Mouse (Mus musculus) macrophage (primary cell): ENCODE measurements around the gene Lrrn4. TPM values are rescaled to one million over a fixed set of nuclear protein-coding genes. Genes with fewer than 3 reads are reported as not detected.

Experiments
- H3K27ac ChIP-seq: fragments of 350-480 bp; formaldehyde crosslinking; 2 replicates; pipeline ENCODE4 v1.9.0; 2021
- H3K36me3 ChIP-seq: fragments of 350-480 bp; formaldehyde crosslinking; 2 replicates; pipeline ENCODE4 v1.9.0; 2021; ENCODE audit errors: inconsistent target
- H3K4me3 ChIP-seq: fragments of 350-480 bp; formaldehyde crosslinking; 2 replicates; pipeline ENCODE4 v1.9.0; 2021; ENCODE audit errors: inconsistent target
- H3K79me2 ChIP-seq: fragments of 350-480 bp; formaldehyde crosslinking; 2 replicates; pipeline ENCODE4 v1.9.0; 2021; ENCODE audit errors: inconsistent target
- whole genome bisulfite sequencing: methylation state at CpG from one replicate; pipeline ENCODE4 v1.1.7; 2026; ENCODE audit warnings: inconsistent platforms; ENCODE audit not compliant: missing documents; 5-methylcytosine and 5-hydroxymethylcytosine counted together
- polyA plus RNA-seq: library from polyadenylated mRNA; stranded (reverse); fragments of 250-400 nt; gene quantifications from 3 replicates; pipeline ENCODE4 v1.2.4, GENCODE M21; 2018; ENCODE audit warnings: inconsistent platforms

Lrrn4 gene
- polyA plus RNA-seq, 1 experiment from 2014 or later = not detected

GRCm38 (mm10) chr2:132849141-132849540 is 31.6 kb downstream of the Lrrn4 start:
- Histone ChIP-seq H3K36me3 (peaks cover 10% of the 10 kb centered on the region; the same call in 1 of the 2 replicates), H3K79me2 (peaks cover 70% of the 10 kb centered on the region), H3K4me3 (no peak overlapping the region), H3K27ac (no peak overlapping the region)
- 94% methylated on average over 6 of the region's 6 CpGs for WGBS

DNA sequence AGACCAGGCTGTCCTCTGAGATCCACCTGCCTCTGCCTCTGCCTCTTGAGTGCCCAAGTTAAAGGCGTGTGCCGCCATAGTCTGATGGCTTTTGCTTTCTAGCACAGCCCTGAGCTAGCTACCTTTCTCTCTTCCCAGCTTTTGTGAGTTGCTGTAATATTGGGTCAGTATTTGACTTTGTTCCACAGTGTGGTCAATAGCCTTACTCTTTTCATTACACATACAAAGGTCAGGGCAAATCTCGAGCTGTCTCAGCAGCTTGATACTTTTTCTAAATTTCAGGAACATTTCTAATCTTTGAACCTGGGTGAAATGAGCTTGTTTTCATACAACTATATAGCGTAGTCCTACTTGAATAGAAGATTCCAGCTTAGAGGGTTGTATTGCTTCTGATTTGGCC is 32.3 kb downstream of the Lrrn4 start:
- H3K36me3 ChIP-seq = peaks cover 10% of the 10 kb centered on the region; the same call in 1 of the 2 replicates
- peaks cover 62% of the 10 kb centered on the region for H3K79me2 ChIP-seq
- H3K27ac ChIP-seq = no peak overlapping the region
- H3K4me3 ChIP-seq = no peak overlapping the region
- 98% methylated on average over 4 of the region's 4 CpGs for WGBS

DNA sequence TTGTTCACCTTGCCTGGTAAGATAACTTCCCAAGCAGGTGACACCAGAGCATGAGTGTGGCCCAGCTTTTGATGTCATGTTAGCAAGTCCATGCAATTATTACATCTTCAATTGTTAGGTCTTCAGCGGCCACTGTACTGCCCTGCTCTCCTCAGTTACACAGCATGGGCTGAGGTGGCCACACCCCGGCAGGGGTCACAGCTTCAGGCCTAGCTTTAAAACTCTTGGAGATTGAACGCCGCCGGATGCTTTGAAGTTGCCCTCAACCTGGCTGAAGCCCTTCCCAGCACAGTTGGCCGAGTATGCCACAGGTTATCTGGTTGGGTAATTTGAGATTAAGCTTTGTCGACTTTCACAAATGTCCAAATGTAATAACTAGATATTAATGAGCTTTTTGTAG is 33.1 kb downstream of the Lrrn4 start:
- Histone ChIP-seq H3K4me3 (peak overlapping the region; percentile 81), H3K79me2 (peaks cover 54% of the 10 kb centered on the region), H3K27ac (peak overlapping the region; percentile 31; the same call in 1 of the 2 replicates), H3K36me3 (peaks cover 10% of the 10 kb centered on the region; the same call in 1 of the 2 replicates)
- 67% methylated on average over 7 of the region's 7 CpGs for WGBS

- Histone ChIP-seq H3K4me3 (peak within 1 kb of the TSS; percentile 81), H3K27ac (peak within 1 kb of the TSS; percentile 31), H3K36me3 (peaks cover 10% of the 10 kb centered on the region; the same call in 1 of the 2 replicates), H3K79me2 (peaks cover 45% of the 10 kb centered on the region)
- WGBS = under 1% methylated on average over 96 of the region's 96 CpGs
Measured at GRCm38 (mm10) chr2:132846407-132847358, 34.0 kb downstream of the Lrrn4 start, which contains the start of gene Crls1. Gene Crls1, plus strand, starts transcription at chr2:132846666.

DNA sequence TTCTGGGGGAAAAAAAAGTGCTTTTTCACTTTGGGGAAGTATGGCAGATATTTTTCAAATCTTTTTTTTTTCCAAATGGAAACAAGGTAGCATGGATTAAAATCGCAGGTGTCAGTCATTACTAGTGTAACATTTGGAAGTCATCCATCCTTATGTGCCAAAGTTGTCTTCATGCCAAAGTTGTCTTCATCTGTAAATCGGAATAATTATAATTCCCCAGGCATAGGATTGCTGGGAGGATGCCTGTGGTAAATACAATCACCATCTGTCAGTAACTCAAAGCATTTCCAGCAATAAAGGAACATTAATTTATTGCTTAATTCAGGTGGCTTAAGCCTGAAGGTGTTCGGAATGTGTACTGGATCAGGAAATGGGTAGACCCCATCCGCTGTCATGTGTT is 39.6 kb downstream of the Lrrn4 start:
- 94% methylated on average over 4 of the region's 4 CpGs for WGBS

More for the DNA sequence above, 39.6 kb downstream of the Lrrn4 start:
- no peak overlapping the region for H3K4me3 ChIP-seq
- no peaks in the 10 kb centered on the region for H3K79me2 ChIP-seq
- no peaks in the 10 kb centered on the region for H3K36me3 ChIP-seq
- no peak overlapping the region for H3K27ac ChIP-seq

Other genes starting within 250 kb of the Lrrn4 start
- 6.5 to 11.1 TPM (median 6.9 TPM) in 3 replicates for gene Shld1, start 194.0 kb downstream of the Lrrn4 start, polyA plus RNA-seq
- gene Chgb, start 99.6 kb downstream of the Lrrn4 start, polyA plus RNA-seq = 0.07 to 0.11 TPM in 2 of 3 replicates, not detected in the other
- 17.7 to 28.3 TPM (median 25.2 TPM) in 3 replicates for gene Trmt6, start 64.8 kb downstream of the Lrrn4 start, polyA plus RNA-seq
- gene Mcm8, start 64.8 kb downstream of the Lrrn4 start, polyA plus RNA-seq = 0.82 to 5.8 TPM (median 1.5 TPM) in 3 replicates
- 16.5 to 24.2 TPM (median 20.4 TPM) in 3 replicates for gene Crls1, start 34.2 kb downstream of the Lrrn4 start, polyA plus RNA-seq
- not detected in 3 replicates for gene Fermt1, start 65.0 kb upstream of the Lrrn4 start, polyA plus RNA-seq